Mouse (Mus musculus) liver, embryonic 14.5 days (tissue): ENCODE measurements around the gene Anks1b. TPM values are rescaled to one million over a fixed set of nuclear protein-coding genes. Genes with fewer than 3 reads are reported as not detected.

ENCODE experiments used
- ATAC-seq: fragments of 200-750 bp; cut with Nextera tagmentation; 2 replicates; pipeline ENCODE4 v1.8.0; 2017; ENCODE audit warnings: moderate number of reproducible peaks, mild to moderate bottlenecking, moderate library complexity; ENCODE audit not compliant: insufficient read depth
- DNase-seq, 3 experiments: peaks; one replicate each; pipeline ENCODE4 v3.0.0-alpha.2; 2012 to 2013; ENCODE audit warnings: low read depth in 3 of 3, low spot score in 3 of 3
- H3K27ac ChIP-seq: fragments of 300-500 bp; sonication (generic); 2 replicates; pipeline ENCODE4 v1.5.1; 2014; ENCODE audit warnings: moderate library complexity, mild to moderate bottlenecking, control low read depth, inconsistent platforms
- H3K27me3 ChIP-seq: fragments of 300-500 bp; sonication (generic); 2 replicates; pipeline ENCODE4 v1.6.1; 2014; ENCODE audit warnings: mild to moderate bottlenecking, low read length, moderate library complexity; ENCODE audit not compliant: control insufficient read depth, insufficient read depth
- H3K36me3 ChIP-seq: fragments of 300-500 bp; sonication (generic); replicated peaks from 2 replicates; pipeline ENCODE4 v1.6.1; 2014; ENCODE audit warnings: low read depth; ENCODE audit not compliant: control insufficient read depth, insufficient read depth
- H3K4me1 ChIP-seq, 2 experiments: fragments of 200-500 bp in 1 of 2; fragments of 300-500 bp in 1 of 2; sonication (generic) in 1 of 2; replicated peaks; 2 replicates each; pipeline ENCODE4 v1.6.1; 2012 to 2014; ENCODE audit warnings: antibody characterized with exemption in 1 of 2, inconsistent platforms in 1 of 2, low read length in 1 of 2; ENCODE audit not compliant: control insufficient read depth in 2 of 2, insufficient read depth in 2 of 2
- H3K4me2 ChIP-seq: fragments of 300-500 bp; sonication (generic); 2 replicates; pipeline ENCODE4 v1.6.1; 2014; ENCODE audit warnings: low read depth, mild to moderate bottlenecking, control low read depth, moderate library complexity
- H3K4me3 ChIP-seq, 2 experiments: fragments of 200-500 bp in 1 of 2; fragments of 300-500 bp in 1 of 2; sonication (generic) in 1 of 2; 2 replicates each; pipeline ENCODE4 v1.5.1; 2012 to 2014; ENCODE audit warnings: low read depth in 2 of 2, low read length in 2 of 2, mild to moderate bottlenecking in 2 of 2, control low read depth in 1 of 2, inconsistent platforms in 1 of 2, moderate library complexity in 1 of 2; ENCODE audit not compliant: insufficient read depth in 1 of 2
- H3K9ac ChIP-seq: fragments of 300-500 bp; sonication (generic); replicated peaks from 2 replicates; pipeline ENCODE4 v1.6.1; 2014; ENCODE audit warnings: mild to moderate bottlenecking, control low read depth, moderate library complexity
- H3K9me3 ChIP-seq: fragments of 300-500 bp; sonication (generic); 2 replicates; pipeline ENCODE4 v1.6.1; 2016; ENCODE audit warnings: low read length, mixed read lengths; ENCODE audit not compliant: control insufficient read depth
- CTCF ChIP-seq: IDR thresholded peaks from 2 replicates; pipeline ENCODE4 v1.5.1; 2016; ENCODE audit warnings: antibody characterized with exemption, low read depth, control low read depth
- EP300 ChIP-seq: IDR thresholded peaks from 2 replicates; pipeline ENCODE4 v1.6.1; 2016; ENCODE audit warnings: antibody characterized with exemption, low read depth
- WGBS: fragments of 180-500 bp; shearing (Covaris S2); extraction: QIAGEN DNeasy Blood & Tissue Kit; methylation state at CpG from one replicate; pipeline ENCODE4 v1.1.7; 2014; ENCODE audit not compliant: insufficient replicate concordance; 5-methylcytosine and 5-hydroxymethylcytosine counted together
- polyA plus RNA-seq, 2 experiments: library from polyadenylated mRNA; depleted of rRNA in 1 of 2; stranded (reverse) in 1 of 2; unstranded in 1 of 2; fragments of >200 nt; fragmentation: Nextera tagmentation in 1 of 2; extraction: Ambion mirVana in 1 of 2; gene quantifications; 2 replicates each; pipeline versions ENCODE4 v1.2.1 to v1.2.3; 2012 to 2014

The Anks1b gene
- polyA plus RNA-seq, 2 experiments = not detected

DNA sequence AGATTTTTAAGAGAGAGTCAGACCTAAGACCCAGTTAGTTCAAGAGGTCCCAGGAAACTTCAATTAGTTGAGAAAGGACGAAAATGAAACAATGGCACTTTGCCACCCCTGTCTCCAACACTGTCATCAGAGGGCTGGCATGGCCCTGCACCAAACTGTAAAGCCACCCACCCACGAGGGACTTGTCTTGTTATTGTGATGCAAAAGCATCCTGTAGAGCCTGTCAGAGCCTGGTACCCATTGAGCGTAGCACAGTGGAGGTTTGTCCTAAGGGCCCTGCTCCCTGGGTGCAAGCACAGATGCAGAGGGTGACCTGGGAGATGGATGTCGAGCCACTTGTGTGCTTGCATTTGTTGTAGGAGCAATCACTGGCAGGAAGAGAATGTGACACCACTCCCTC lies 983.4 kb downstream of the Anks1b start:
- DNase-seq (no peak), ATAC-seq (no peak)
- 41% methylated on average over 4 of the region's 4 CpGs for whole genome bisulfite sequencing
- H3K27me3 ChIP-seq = no peaks in the 10 kb centered on the region
- no peak overlapping the region for H3K9ac ChIP-seq
- H3K36me3 ChIP-seq = no peaks in the 10 kb centered on the region
- H3K9me3 ChIP-seq = no peaks in the 10 kb centered on the region
- H3K4me2 ChIP-seq = no peak overlapping the region
- no peak overlapping the region for H3K4me3 ChIP-seq
- no peaks in the 10 kb centered on the region for H3K4me1 ChIP-seq
- no peak overlapping the region for H3K27ac ChIP-seq
- TF ChIP-seq CTCF (no peak), EP300 (no peak)

- WGBS = 43% methylated on average over 19 of the region's 19 CpGs
- no peaks in the 10 kb centered on the region for H3K27me3 ChIP-seq
- no peak overlapping the region for H3K4me2 ChIP-seq
- no peak overlapping the region for H3K4me3 ChIP-seq
- no peak overlapping the region for H3K27ac ChIP-seq
- H3K4me1 ChIP-seq = no peaks in the 10 kb centered on the region
- no peak for TF ChIP-seq CTCF
- TF ChIP-seq EP300 = no peak
- H3K9me3 ChIP-seq = no peaks in the 10 kb centered on the region
- no peak for ATAC-seq
- no peaks in the 10 kb centered on the region for H3K36me3 ChIP-seq
- no peak overlapping the region for H3K9ac ChIP-seq
- DNase-seq = no peak
Measured at GRCm38 (mm10) chr10:90859665-90860523, 986.6 kb downstream of the Anks1b start.

GRCm38 (mm10) chr10:90863881-90864598 lies 990.7 kb downstream of the Anks1b start:
- no peaks in the 10 kb centered on the region for H3K27me3 ChIP-seq
- ATAC-seq = no peak
- WGBS = 22% methylated on average over 10 of the region's 10 CpGs
- H3K9me3 ChIP-seq = no peaks in the 10 kb centered on the region
- TF ChIP-seq EP300 (no peak), CTCF (no peak)
- no peak for DNase-seq
- H3K4me2 ChIP-seq = no peak overlapping the region
- no peak overlapping the region for H3K4me3 ChIP-seq
- no peaks in the 10 kb centered on the region for H3K4me1 ChIP-seq
- H3K27ac ChIP-seq = no peak overlapping the region
- no peak overlapping the region for H3K9ac ChIP-seq
- no peaks in the 10 kb centered on the region for H3K36me3 ChIP-seq

GRCm38 (mm10) chr10:90864599-90864889 lies 991.2 kb downstream of the Anks1b start:
- no peak overlapping the region for H3K4me2 ChIP-seq
- no peak overlapping the region for H3K4me3 ChIP-seq
- no peak for ATAC-seq
- DNase-seq = no peak
- no peaks in the 10 kb centered on the region for H3K27me3 ChIP-seq
- no peaks in the 10 kb centered on the region for H3K4me1 ChIP-seq
- H3K9me3 ChIP-seq = no peaks in the 10 kb centered on the region
- no peak overlapping the region for H3K9ac ChIP-seq
- no peaks in the 10 kb centered on the region for H3K36me3 ChIP-seq
- no peak for TF ChIP-seq EP300
- TF ChIP-seq CTCF = no peak
- 18% methylated on average over 3 of the region's 3 CpGs for WGBS
- H3K27ac ChIP-seq = no peak overlapping the region

- Histone ChIP-seq H3K4me1 (no peaks in the 10 kb centered on the region), H3K9me3 (no peaks in the 10 kb centered on the region), H3K9ac (no peak overlapping the region), H3K27ac (no peak overlapping the region), H3K36me3 (no peaks in the 10 kb centered on the region), H3K4me3 (no peak overlapping the region), H3K4me2 (no peak overlapping the region), H3K27me3 (no peaks in the 10 kb centered on the region)
- DNase-seq (no peak), ATAC-seq (no peak)
- 75% methylated on average over 5 of the region's 5 CpGs for whole genome bisulfite sequencing
- no peak for TF ChIP-seq EP300
- no peak for TF ChIP-seq CTCF
Measured at GRCm38 (mm10) chr10:90873204-90873603, 999.9 kb downstream of the Anks1b start.
